Mouse (Mus musculus) forebrain, embryonic 12.5 days (tissue): ENCODE measurements at regions not wholly inside any gene's neighbourhood (a gene's known extent, or its start where the extent isn't known, plus 50 kb on each side); places are given as distances from the start of the nearest gene placed in this dataset.

Experiments
- ATAC-seq: fragments of 200-750 bp; cut with Nextera tagmentation; 2 replicates; pipeline ENCODE4 v1.8.0; 2017; ENCODE audit warnings: moderate TSS enrichment; ENCODE audit not compliant: low FRiP score
- H3K27ac ChIP-seq: fragments of 300-500 bp; sonication (generic); 2 replicates; pipeline ENCODE4 v1.5.1; 2016; ENCODE audit warnings: mild to moderate bottlenecking
- H3K27me3 ChIP-seq: fragments of 300-500 bp; sonication (generic); 2 replicates; pipeline ENCODE4 v1.6.1; 2016; ENCODE audit warnings: mild to moderate bottlenecking
- H3K36me3 ChIP-seq: fragments of 300-500 bp; sonication (generic); replicated peaks from 2 replicates; pipeline ENCODE4 v1.6.1; 2016; ENCODE audit warnings: mild to moderate bottlenecking
- H3K4me1 ChIP-seq: fragments of 300-500 bp; sonication (generic); 2 replicates; pipeline ENCODE4 v1.6.1; 2016
- H3K4me2 ChIP-seq: fragments of 300-500 bp; sonication (generic); 2 replicates; pipeline ENCODE4 v1.6.1; 2016; ENCODE audit warnings: mild to moderate bottlenecking, moderate library complexity
- H3K4me3 ChIP-seq: fragments of 300-500 bp; sonication (generic); replicated peaks from 2 replicates; pipeline ENCODE4 v1.5.1; 2016; ENCODE audit warnings: mild to moderate bottlenecking
- H3K9ac ChIP-seq: fragments of 300-500 bp; sonication (generic); 2 replicates; pipeline ENCODE4 v1.6.1; 2016; ENCODE audit warnings: mild to moderate bottlenecking
- H3K9me3 ChIP-seq: fragments of 300-500 bp; sonication (generic); 2 replicates; pipeline ENCODE4 v1.6.1; 2016
- WGBS: fragments of 180-500 bp; shearing (Covaris S2); methylation state at CpG from one replicate; pipeline ENCODE4 v1.1.7; 2016; 5-methylcytosine and 5-hydroxymethylcytosine counted together

- ATAC-seq: no peak
- Histone ChIP-seq H3K4me1 (no peaks in the 10 kb centered on the region), H3K27ac (no peak overlapping the region), H3K27me3 (no peaks in the 10 kb centered on the region), H3K4me2 (no peak overlapping the region), H3K4me3 (no peak overlapping the region), H3K9me3 (0 out of 2 replicates have a peak, but pooled peaks cover 2% of the 10 kb centered on the region), H3K9ac (no peak overlapping the region), H3K36me3 (no peaks in the 10 kb centered on the region)
- 61% methylated on average over 5 of the region's 5 CpGs for WGBS
Measured at GRCm38 (mm10) chr1:189118582-189118981, 110.9 kb upstream of the Kctd3 start.

DNA sequence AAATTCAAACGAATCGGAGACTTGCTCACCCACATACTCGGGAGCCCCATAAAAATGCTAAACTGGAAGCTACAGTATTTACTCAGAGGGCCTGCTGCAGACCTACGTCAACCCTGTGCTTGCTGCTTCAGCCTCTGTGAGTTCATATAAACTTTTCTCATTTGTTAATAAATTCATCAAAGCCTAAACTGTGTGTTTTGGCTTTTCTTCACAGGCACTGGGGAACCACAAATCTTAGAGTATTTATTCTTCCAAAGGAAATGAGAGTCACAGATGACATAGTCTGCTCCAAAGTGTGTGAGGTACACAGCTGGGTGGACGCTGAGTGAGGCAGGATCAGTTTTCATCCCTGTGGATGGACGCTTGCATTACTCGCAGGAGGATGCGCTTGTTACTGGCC, 108.3 kb upstream of the Kctd3 start:
- H3K36me3 ChIP-seq: no peaks in the 10 kb centered on the region
- WGBS: 91% methylated on average over 8 of the region's 8 CpGs
- no peak for ATAC-seq

DNA sequence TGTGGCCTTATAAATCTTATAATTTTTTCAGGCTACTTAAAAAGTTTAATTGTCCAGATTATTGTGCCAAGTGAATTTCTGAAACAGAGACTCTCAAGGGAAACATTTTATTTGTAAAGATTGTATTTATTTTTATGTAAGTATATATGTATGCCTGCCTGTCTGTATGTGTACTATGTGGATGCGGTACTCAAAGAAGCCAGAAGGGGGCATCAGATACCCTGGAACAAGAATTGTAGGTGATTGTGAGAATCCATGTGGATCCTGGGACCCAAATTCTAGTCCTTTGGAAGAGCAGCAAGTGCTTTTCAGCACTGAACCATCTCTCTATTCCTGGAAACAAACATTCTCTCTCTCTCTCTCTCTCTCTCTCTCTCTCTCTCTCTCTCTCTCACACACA, 107.6 kb upstream of the Kctd3 start:
- no peak overlapping the region for H3K9ac ChIP-seq
- no peak for ATAC-seq
- no peaks in the 10 kb centered on the region for H3K36me3 ChIP-seq
- 92% methylated on average over 1 of the region's 1 CpGs for whole genome bisulfite sequencing
- 0 out of 2 replicates have a peak, but pooled peaks cover 2% of the 10 kb centered on the region for H3K9me3 ChIP-seq
- no peak overlapping the region for H3K27ac ChIP-seq
- no peaks in the 10 kb centered on the region for H3K27me3 ChIP-seq
- no peak overlapping the region for H3K4me3 ChIP-seq
- no peaks in the 10 kb centered on the region for H3K4me1 ChIP-seq
- no peak overlapping the region for H3K4me2 ChIP-seq

More for the DNA sequence above, 108.3 kb upstream of the Kctd3 start:
- Histone ChIP-seq H3K27ac (no peak overlapping the region), H3K9me3 (0 out of 2 replicates have a peak, but pooled peaks cover 2% of the 10 kb centered on the region), H3K27me3 (no peaks in the 10 kb centered on the region), H3K4me1 (no peaks in the 10 kb centered on the region), H3K9ac (no peak overlapping the region), H3K4me3 (no peak overlapping the region), H3K4me2 (no peak overlapping the region)

DNA sequence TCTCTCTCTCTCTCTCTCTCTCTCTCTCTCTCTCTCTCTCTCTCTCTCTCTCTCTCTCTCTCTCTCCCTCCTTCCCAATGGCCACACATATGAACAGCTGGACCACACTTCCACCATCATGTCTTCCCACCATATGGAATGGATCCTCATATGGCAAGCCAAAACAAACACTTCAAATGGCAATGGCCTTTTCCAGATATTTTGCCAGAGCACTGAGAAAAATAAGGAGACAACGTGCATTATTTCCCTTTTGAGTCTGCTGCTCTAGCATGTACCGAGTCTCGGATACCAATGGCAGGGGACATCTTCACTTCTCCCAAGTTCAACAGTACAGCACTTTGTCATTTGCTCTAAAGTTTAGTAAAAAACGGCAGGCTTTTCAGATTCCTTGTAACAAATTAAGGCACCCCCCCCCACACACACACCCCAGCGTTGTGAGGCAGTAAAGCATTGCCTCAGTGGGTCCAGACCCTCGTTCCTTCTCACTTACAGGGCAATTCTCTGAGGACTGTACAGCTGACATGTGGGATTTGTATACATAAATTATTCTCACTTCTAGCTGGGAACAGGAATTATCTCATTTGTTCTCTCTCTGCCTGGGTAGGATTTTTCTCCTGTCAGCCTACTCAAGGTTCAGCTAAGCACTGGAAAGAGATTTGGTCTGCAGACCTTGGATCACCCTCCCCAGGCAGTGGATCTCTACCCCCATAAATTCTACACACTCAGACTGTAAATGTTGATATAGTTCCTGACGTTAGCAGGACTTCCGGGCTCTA, 100.8 kb upstream of the Kctd3 start:
- peaks cover 5% of the 10 kb centered on the region; the same call in 1 of the 2 replicates for H3K4me1 ChIP-seq
- no peaks in the 10 kb centered on the region for H3K27me3 ChIP-seq
- no peak overlapping the region for H3K27ac ChIP-seq
- no peaks in the 10 kb centered on the region for H3K36me3 ChIP-seq
- no peak overlapping the region for H3K9ac ChIP-seq
- 85% methylated on average over 8 of the region's 8 CpGs for WGBS
- ATAC-seq: no peak
- H3K4me2 ChIP-seq: no peak overlapping the region
- H3K4me3 ChIP-seq: no peak overlapping the region
- H3K9me3 ChIP-seq: no peaks in the 10 kb centered on the region

GRCm38 (mm10) chr1:189107841-189108240, 100.2 kb upstream of the Kctd3 start:
- H3K9ac ChIP-seq: no peak overlapping the region
- 59% methylated on average over 8 of the region's 8 CpGs for WGBS
- peak; percentile 68; the same call in 1 of the 2 replicates for ATAC-seq

DNA sequence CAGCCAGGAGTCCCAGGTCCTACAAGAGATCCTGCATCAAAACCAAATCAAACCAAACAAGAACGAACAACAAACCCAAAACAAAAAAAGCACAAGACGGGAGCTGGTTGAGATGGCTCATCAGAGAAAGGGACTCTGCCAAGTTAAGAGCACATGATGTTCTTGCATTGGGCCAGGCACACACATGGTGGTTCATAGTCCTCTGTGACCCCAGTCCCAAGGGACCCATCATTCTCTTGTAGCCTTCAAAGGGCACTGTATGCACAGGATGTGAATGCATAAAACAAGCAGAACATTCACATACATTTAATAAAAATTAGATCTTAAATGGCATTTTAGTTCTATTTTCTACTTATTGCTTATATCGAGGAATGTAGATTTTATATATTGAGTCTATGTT, 99.5 kb upstream of the Kctd3 start:
- H3K9ac ChIP-seq: no peak overlapping the region
- no peaks in the 10 kb centered on the region for H3K27me3 ChIP-seq
- H3K4me2 ChIP-seq: no peak overlapping the region
- H3K9me3 ChIP-seq: no peaks in the 10 kb centered on the region
- no peak overlapping the region for H3K4me3 ChIP-seq
- no peak for ATAC-seq
- H3K36me3 ChIP-seq: no peaks in the 10 kb centered on the region
- H3K27ac ChIP-seq: no peak overlapping the region
- peaks cover 5% of the 10 kb centered on the region; the same call in 1 of the 2 replicates for H3K4me1 ChIP-seq
- 93% methylated on average over 3 of the region's 3 CpGs for WGBS

More at GRCm38 (mm10) chr1:189107841-189108240, 100.2 kb upstream of the Kctd3 start:
- H3K4me2 ChIP-seq: no peak overlapping the region
- no peak overlapping the region for H3K4me3 ChIP-seq
- no peaks in the 10 kb centered on the region for H3K36me3 ChIP-seq
- no peaks in the 10 kb centered on the region for H3K27me3 ChIP-seq
- no peaks in the 10 kb centered on the region for H3K9me3 ChIP-seq
- no peak overlapping the region for H3K27ac ChIP-seq
- H3K4me1 ChIP-seq: peaks cover 5% of the 10 kb centered on the region; the same call in 1 of the 2 replicates

GRCm38 (mm10) chr1:189105276-189105675, 97.6 kb upstream of the Kctd3 start:
- no peak overlapping the region for H3K9ac ChIP-seq
- no peak overlapping the region for H3K4me3 ChIP-seq
- no peaks in the 10 kb centered on the region for H3K27me3 ChIP-seq
- no peak overlapping the region for H3K4me2 ChIP-seq
- no peaks in the 10 kb centered on the region for H3K36me3 ChIP-seq
- peaks cover 5% of the 10 kb centered on the region; the same call in 1 of the 2 replicates for H3K4me1 ChIP-seq
- H3K27ac ChIP-seq: no peak overlapping the region
- no peak for ATAC-seq
- 90% methylated on average over 4 of the region's 4 CpGs for WGBS
- H3K9me3 ChIP-seq: no peaks in the 10 kb centered on the region

DNA sequence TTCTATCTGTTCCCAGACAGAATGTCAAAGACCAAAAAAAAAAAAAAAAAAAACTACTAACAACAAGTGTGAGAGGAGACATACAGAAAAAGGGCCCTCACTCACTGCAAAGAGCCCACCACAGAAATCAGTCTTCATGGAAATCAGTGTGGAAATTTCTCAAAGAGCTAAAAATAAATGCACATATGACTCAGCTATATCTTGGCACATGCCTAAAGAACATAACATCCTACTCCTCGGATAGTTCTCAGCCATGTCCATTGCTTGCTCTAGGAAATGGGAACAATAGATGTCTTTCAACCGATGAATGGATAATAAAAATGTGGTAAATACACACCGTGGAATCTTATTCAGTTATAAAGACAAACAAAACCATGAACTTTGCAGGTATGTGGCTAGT, 95.1 kb upstream of the Kctd3 start:
- Histone ChIP-seq H3K4me2 (no peak overlapping the region), H3K9ac (no peak overlapping the region), H3K4me1 (peaks cover 2% of the 10 kb centered on the region; the same call in 1 of the 2 replicates), H3K9me3 (no peaks in the 10 kb centered on the region), H3K27me3 (no peaks in the 10 kb centered on the region), H3K27ac (no peak overlapping the region), H3K4me3 (no peak overlapping the region), H3K36me3 (no peaks in the 10 kb centered on the region)
- ATAC-seq: no peak
- WGBS: 87% methylated on average over 3 of the region's 3 CpGs

GRCm38 (mm10) chr1:189099121-189099520, 91.5 kb upstream of the Kctd3 start:
- 67% methylated on average over 2 of the region's 2 CpGs for WGBS
- no peak overlapping the region for H3K9ac ChIP-seq
- H3K4me3 ChIP-seq: no peak overlapping the region
- H3K4me1 ChIP-seq: no peaks in the 10 kb centered on the region
- no peak for ATAC-seq
- H3K9me3 ChIP-seq: no peaks in the 10 kb centered on the region
- no peaks in the 10 kb centered on the region for H3K27me3 ChIP-seq
- H3K27ac ChIP-seq: no peak overlapping the region
- no peaks in the 10 kb centered on the region for H3K36me3 ChIP-seq
- no peak overlapping the region for H3K4me2 ChIP-seq

GRCm38 (mm10) chr1:189092819-189093218, 85.2 kb upstream of the Kctd3 start:
- H3K4me3 ChIP-seq: no peak overlapping the region
- no peaks in the 10 kb centered on the region for H3K4me1 ChIP-seq
- no peak overlapping the region for H3K27ac ChIP-seq
- no peak for ATAC-seq
- no peaks in the 10 kb centered on the region for H3K9me3 ChIP-seq
- no peak overlapping the region for H3K9ac ChIP-seq
- no peaks in the 10 kb centered on the region for H3K36me3 ChIP-seq
- no peak overlapping the region for H3K4me2 ChIP-seq
- no peaks in the 10 kb centered on the region for H3K27me3 ChIP-seq
- WGBS: 85% methylated on average over 3 of the region's 3 CpGs

GRCm38 (mm10) chr1:189085245-189085644, 77.6 kb upstream of the Kctd3 start:
- H3K9me3 ChIP-seq: peaks cover 14% of the 10 kb centered on the region
- 74% methylated on average over 2 of the region's 2 CpGs for WGBS
- ATAC-seq: no peak

GRCm38 (mm10) chr1:189081267-189081666, 73.6 kb upstream of the Kctd3 start:
- WGBS: 59% methylated on average over 2 of the region's 2 CpGs
- Histone ChIP-seq H3K9me3 (peaks cover 14% of the 10 kb centered on the region), H3K4me2 (no peak overlapping the region), H3K4me3 (no peak overlapping the region), H3K4me1 (peaks cover 3% of the 10 kb centered on the region), H3K9ac (no peak overlapping the region), H3K27ac (no peak overlapping the region), H3K36me3 (no peaks in the 10 kb centered on the region), H3K27me3 (no peaks in the 10 kb centered on the region)
- no peak for ATAC-seq

More at GRCm38 (mm10) chr1:189085245-189085644, 77.6 kb upstream of the Kctd3 start:
- Histone ChIP-seq H3K4me1 (peaks cover 3% of the 10 kb centered on the region), H3K36me3 (no peaks in the 10 kb centered on the region), H3K27ac (no peak overlapping the region), H3K4me3 (no peak overlapping the region), H3K9ac (no peak overlapping the region), H3K27me3 (no peaks in the 10 kb centered on the region), H3K4me2 (no peak overlapping the region)

- no peak overlapping the region for H3K4me2 ChIP-seq
Measured at GRCm38 (mm10) chr1:189080797-189081196, 73.2 kb upstream of the Kctd3 start.

More at GRCm38 (mm10) chr1:189080797-189081196, 73.2 kb upstream of the Kctd3 start:
- Histone ChIP-seq H3K27ac (no peak overlapping the region), H3K9me3 (peaks cover 14% of the 10 kb centered on the region), H3K4me3 (no peak overlapping the region), H3K9ac (no peak overlapping the region), H3K27me3 (no peaks in the 10 kb centered on the region), H3K4me1 (peaks cover 3% of the 10 kb centered on the region), H3K36me3 (no peaks in the 10 kb centered on the region)
- ATAC-seq: peak; percentile 75
- WGBS: 20% methylated on average over 9 of the region's 9 CpGs
